Mouse (Mus musculus) natural killer cell, adult 2 months (primary cell): ENCODE measurements around the gene Prkacb.
A peak's percentile ranks its signal among the peaks of the same experiment; 100 is the strongest.

Experiments
- DNase-seq, 2 experiments: peaks; one replicate each; pipeline ENCODE4 v3.0.0; 2022; ENCODE audit warnings: low spot score in 2 of 2

Gene Prkacb

DNA sequence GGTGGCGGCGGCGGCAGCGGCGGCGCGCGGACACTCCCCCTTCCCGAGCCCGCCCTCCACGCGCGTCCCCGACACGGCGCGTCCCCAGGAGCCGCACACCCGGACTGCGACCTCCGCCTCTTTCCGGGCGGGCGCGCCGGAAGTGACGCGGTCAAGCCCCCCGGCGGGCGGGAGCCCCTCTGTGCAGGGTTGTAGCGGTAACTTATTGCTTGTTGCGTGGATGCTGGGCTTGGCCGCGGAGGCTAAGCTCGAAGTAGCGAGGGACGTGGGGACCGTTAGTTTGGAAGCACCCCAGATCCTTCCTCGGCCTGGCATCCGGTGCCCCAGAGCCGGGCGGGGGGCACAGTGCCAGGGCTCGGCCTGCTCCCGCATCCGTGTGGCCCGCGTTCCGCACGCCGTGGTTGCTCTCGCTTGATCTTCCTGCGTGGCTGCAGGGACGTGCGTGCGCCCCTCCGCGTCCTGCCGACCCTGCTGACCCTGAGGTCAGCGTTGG is at the start of gene Prkacb:
TSS of gene Prkacb (minus strand) at position 90 of the 493 bp plus-strand sequence.
- DNase-seq, result peak; percentile 82 to 86

DNA sequence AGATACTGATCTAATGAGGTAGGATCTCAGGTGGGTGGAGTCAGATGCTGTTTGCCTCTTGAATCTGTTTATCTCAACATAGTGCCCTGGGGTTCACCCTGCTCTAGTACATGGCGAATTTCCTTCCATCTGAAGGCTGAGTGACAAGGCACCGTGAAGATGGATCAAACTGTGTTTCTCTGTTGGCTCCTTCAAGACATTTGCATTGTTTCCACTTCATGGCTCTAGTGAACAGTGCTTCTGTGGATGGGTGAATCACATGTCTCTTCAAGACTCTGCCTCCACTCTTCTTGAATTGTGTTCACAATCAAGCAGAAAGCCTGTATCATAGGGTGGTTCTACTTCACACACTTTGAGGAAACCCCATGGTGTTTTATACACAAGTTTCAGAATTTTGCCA is 47.5 kb upstream of the Prkacb start:
- no peak for DNase-seq

DNA sequence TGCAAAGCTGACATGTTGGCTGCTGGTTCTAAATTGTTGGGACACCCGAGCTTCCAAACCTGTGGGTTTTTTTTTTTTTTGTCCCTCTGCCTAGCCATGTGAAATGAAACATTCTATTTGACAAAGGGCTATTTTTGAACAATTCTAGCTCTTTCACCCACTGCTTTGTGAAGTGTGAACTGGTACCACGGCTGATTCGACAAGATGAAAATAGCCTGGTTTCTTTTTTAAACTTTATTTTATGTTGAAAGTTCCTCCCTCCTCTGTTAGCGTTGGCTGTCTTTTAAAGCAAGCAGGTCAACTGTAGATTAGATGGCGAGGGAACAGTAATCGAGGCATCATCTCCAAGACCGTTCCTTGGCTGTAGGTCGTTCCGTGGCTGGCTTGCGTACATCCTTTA is 44.6 kb upstream of the Prkacb start:
- DNase-seq, result no peak

DNA sequence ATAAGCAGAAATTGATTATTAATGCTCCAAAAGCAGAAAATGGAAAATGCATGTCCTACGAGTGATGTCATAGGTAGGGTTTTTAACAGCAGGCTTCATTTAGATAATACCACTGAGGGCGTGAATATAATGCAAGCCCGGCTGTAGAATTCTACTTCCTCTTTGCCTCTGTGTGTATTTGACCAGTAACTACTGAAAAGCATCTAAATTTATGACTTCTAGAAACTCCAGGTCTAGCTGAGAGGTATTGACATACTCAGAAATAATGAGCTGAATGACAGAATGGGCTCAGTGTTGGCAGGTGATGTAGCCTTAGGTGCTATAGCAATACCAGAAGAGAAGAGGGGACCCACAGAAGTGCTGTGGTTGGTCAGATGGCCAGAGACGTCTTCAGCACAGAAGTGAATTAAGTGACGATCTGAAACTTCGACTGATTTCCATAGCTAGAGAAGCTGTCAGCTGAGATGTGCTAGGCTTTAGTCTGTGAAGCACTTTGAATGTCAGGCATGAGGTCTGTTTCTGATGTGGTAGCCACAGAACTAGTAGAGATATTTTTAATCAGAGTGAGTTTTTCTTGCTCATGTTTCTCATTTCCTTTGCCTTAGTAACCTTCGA is 41.8 kb upstream of the Prkacb start:
- no peak for DNase-seq

DNA sequence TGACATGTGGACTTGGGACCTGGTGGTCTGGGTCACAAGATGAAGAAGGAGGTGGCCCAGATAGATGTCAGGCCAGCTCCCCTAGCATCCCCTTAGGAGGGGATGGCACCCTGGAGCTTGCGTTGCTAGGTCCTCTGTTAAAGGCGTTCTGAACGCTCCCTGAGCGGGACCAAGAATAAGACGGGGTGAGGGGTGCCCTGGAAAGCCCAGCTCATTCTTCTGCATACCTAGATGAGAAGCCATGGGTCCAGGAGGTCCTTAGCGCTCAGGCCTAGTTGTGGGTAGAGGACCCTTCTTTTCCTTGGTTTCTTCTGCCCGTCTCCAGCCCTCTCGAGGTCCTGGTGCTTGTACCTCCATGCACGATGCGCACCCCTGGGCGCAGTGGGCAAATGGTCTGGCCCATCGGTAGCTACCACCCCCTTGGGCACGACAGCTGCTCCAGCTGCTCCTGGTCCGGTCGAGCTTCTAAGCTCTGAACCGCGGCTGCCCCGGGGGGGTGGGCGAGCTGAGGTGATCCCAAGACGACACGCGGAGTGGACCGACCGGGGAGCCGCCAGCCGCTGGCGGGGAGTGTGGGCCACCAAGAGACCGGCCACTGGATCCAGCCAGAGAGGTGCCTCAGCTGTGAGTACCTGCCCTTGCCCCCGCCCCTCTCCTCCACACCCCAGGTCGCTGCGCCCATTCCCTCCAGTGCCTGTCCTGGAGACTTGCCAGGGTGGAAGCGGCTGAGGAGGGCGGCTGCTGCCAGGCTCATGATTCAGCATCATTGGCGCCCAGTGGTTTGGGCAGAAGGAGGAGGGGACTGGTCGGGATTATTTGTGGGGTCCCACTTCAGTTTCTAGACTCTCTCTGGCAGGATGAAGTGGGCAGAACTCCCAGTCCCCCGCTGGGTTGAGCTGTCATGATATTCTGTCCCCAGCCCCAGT is 39.4 kb upstream of the Prkacb start, which contains the start of gene Ttll7:
TSS of gene Ttll7 (plus strand) at position 402 of the 926 bp plus-strand sequence.
- peak in 1 of 2 experiments; percentile 12 for DNase-seq

DNA sequence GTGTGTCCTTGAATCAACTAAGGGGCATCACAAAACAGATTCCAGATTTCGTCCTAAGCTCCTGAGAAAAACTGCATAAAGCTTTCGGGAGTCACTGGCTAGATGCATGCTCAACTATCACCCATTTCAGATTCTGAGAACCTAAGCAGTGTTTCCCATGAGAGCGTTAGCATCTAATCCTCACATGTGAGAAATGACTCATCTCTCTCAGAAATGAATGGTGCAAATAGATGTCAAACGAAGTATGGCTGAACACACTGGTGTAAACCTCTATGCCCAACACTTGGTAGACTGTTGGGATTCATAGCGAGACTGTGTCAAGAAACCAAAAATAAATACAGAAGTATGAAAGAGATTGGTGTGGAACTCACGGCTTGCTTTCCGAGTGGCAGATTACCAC is 36.6 kb upstream of the Prkacb start:
- DNase-seq, result no peak

DNA sequence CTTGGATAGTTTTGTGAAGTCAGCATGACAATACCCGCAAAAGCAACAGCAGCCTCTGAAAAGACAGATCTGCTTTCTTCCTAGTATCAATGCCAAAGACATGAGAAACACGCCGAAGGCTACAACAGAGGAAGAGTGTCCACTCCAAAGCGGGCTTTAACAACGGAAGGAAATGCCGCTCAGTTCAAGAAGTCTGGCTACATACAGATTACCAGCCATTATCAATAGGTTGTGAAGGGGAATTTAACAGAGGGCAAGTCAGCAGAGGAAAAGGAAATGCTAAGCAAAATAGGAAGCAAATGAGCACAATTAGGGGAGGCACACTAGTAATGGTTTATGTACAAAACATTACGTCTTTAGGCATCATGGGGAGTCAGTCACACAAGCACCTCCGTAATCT is 35.3 kb upstream of the Prkacb start:
- DNase-seq, result no peak

DNA sequence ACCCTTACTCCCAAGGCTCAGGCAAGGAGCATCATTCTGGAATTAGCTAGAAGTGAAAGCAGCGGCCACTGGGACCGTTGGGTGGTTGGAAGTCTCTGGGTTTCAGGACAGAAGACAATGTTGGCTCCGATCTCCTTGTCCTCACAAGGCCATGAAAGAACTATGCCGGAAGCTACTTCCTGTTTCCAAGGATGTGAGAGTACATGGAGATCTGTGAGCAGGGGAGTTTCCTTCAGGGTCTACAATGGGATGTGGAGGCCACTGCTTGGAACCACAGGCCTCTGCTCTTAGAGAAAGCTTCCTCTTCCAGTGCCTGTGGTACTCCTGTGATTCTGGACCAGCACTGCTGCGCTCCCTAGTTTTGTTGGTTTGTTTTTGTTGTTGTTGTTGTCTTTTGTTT is 33.4 kb upstream of the Prkacb start:
- DNase-seq, result no peak

DNA sequence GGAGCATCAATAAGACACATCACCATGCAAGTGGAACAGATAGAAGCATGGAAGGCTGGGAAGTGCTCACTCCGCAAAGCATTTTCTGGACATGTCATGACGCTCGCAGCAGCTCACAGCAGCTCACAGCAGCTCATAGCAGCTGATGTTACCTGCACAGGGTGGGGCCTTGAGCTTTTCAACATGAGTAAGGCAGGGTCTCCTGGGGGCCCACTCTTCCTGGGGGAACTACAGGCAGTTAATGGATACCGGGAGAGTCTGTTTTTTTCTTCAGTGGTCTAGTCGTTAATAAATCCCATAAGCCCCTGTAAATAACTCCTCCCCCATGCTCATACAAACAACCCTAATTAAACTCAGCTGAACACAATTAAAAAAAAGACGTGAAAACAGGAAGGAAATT is 30.7 kb upstream of the Prkacb start:
- no peak for DNase-seq

DNA sequence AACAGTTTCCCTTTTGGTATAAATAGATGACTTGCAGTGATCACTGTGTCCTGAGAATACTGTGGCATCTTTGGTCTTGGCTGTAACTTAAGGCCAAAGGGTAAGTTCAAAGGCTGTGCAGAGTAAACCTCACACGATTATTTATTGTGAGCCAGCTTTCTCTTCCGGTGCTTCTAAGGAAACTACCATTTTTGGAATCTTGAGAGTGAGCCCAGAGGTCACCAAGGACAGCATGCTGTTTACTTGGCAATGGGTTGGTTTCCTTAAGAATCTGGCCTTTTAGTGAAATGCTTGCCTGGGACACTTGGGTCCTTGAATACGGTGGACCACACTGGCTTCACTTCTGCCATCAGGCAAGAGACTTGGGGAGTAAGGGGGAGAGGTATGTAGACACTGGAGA is 30.0 kb upstream of the Prkacb start:
- no peak for DNase-seq

DNA sequence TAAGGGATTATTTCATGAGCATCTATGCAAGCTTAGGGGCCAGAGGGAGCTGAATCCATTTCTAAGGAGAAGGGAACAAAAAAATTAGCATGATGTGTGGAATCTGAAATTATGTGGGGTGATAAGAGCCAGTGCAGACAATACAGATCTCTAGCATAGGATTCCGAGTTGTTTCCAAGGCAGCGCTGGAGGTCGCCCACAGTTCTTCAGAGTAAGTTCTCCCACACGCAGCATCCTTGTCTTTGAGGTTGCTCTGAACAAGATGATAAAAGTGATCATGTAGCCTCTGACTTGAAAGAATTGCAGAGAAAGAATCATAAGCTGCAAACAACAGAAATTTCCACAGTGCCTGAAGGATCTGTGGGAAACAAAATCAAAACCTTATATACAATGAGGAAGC is 7.9 kb upstream of the Prkacb start:
- no peak for DNase-seq

DNA sequence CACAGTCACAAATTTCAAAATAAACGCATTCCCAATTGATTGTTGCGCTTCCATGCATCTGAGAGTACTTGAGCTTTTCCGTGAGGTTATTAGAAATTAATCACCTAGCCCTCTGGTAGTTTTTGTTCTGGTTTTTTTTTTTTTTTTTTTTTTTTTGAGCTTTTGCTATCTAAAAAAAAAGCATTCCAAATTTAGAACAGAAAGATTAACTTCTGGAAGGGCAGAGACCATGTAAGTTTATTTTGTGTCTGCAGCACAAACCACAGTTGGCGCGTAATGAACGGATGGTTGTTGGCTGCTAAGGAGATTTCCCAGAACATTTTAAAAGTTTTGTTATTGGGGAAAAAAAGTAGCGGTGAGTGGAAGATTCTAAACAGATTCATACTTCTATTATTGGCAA is 834 bp upstream of the Prkacb start:
- DNase-seq, result no peak

DNA sequence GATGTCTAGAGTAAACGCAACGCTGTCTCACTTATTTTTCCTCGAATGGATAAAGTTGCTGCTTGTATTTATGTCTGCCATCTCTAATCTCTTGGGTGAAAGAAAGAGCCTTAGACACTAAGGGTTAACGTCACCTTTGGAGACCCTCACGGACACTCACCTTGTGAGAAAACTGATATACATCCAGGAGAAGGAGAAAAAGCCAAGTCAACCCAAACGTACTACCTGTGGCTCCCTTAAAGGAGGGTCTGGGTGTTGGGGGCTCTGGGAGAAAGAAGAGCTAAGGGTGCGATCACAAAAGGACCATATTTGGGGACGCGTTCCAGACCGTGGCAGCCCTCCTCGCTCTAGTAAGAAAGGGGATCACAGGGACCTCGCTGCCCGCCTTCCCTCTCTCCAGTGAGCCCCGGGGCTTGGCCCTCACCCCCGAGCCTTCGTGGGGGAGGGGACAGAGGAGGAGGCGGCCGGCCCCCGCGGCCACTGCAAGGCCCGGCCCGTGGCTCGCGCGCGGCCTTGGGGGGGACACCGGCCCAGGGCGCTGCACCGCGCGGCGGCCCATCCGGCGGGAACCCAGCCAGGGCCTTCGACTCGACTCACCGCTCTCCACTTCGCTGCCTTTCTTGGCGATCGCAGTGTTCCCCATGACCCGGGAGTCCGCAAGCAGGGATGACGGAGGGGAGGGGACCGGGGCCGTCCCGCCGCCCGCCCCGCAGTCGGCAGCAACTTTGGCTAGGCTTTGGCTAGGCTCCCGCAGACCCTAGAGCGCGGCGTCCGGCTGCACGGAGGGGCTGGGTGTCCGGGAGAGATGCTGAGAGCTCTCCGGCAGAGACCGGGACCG is 530 bp downstream of the Prkacb start:
- DNase-seq, result peak; percentile 29 to 30

DNA sequence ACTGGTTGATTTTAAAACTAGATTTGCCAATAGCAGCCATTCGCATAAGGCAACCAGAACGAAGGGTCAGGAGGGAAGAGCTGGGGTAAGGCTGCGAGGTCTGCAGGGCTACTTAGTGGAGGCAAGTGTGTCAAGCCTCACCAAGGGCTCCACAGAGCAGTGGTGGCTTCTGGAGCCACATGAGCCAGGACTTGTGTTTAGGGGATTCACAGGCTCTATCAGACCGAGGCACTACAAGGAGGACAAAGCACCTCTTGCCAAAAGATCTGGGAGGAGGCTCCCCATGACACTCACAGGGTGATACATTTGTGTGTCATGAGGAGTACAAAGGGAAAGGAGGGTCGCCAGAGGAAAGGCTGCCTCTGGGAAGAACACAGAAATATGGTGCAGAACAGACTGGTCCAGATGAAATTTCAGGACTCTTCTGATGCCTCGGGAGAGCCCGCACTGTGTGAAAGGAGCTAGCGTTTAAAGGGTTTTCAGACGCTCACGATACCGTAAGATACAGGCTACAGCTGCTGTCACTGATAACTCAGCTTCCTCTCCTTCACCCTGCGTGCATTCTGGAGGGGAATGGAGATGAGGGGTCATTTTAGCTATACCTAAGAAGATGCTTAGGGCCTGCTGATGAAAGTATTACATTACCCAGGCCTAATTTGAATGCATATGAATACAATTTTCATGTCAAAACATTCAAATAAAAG is 19.1 kb downstream of the Prkacb start:
- no peak for DNase-seq

DNA sequence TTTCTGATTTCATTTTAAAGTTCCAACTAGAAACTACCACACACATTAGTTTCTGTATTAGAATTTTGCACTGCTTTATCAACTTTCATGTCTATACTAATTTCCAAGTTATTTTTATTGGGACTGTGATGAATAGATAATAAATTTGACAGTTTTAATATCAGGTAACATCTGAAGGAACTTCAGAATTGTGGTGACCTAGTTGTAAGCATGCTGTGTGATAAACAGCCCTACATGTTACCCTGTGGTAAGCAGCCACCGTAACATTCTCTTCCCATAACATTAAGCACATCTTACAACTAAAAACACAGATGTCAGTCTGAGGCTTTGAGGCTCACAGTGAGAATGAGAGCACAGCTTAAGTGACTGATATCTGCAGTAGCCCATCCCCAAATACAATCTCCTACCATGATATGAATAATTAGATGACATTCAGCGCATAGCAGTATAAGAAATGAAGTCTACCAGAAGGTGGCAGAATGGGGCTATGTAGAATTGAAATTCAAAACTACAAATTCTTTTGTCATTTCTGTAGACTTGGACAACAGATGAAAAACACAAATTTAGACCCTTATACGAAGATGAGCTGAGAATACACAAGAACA is 20.5 kb downstream of the Prkacb start:
- DNase-seq, result no peak

DNA sequence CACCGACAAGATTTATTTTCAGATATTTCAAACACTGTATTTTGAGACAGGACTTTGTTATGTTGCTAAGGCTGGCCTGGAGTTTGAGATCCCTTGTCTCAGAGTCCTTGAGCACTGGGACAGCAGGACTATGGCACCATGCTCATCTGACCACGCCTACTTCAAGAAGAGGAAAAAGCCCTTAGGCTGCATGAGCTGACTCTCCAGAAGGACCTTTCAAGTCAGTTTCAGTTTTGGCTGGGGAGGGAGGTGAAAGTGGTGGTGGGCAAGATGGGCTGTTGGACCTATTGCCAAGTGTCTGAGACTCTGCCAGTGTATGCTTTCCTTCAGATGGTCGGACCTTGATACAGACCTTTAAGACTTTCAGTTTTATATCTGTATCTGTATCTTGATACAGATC is 28.6 kb downstream of the Prkacb start:
- DNase-seq, result no peak

DNA sequence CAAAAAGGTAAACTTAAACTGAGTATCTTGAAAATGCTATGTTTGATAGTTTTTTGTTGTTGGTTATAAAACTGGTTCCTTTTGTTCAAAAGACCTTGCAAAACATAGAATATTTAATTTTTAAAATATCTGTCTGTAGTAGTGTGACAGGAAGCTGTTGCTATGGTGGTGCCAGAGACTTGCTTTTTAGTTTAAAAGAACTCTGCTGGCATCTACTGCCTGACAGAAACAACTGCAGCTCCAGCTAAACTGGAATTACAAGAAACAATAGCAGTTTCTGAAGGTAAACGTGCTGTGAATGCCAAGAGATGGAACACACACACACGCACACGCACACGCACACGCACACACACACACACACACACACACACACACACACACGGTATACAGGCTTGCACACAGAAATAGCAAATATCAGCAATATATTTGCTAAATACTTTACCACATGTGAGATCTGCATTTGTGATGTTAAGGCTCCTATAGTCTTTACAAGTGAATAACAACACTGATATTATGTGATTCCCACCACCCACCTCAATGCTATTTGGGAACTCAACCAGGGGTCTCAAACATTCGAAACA is 29.1 kb downstream of the Prkacb start:
- peak in 1 of 2 experiments; percentile 10 for DNase-seq

DNA sequence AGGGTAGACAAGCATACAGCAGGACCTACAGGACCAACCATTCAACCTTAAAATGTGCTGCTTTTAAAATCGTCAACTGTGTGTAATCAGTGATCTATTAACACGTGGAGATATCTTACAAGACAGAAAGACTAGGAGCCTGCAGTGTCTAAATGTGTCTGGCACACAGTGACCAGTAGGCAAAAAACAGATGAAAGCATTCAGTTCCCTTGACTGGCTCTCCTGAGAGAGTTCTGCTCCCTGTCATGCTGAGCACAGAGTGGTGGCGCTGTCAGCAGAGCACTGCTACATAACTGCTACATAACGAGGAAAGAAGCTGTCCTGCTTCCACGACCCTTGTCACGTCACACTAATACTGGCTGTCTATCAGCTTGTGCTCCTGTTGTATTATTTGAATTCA is 30.2 kb downstream of the Prkacb start:
- DNase-seq, result no peak

DNA sequence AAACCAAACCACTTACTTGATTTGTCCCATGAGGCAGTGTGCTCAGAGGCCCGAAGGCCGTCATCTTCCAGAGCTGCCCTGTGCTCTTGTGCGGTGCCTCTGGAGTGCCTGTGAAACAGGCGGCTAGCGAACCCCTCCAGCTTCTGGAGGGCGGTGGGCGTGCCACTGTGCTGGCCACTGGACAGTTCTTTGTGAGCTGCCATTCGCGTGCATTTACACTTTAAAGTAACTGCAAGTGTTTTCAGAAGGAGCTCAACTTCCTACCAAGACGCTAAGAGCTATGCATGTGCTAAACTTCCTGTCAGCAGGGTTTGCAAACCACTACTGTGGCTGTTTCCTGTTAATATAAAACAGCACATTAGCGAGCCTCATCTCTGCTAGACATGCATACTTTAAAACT is 31.7 kb downstream of the Prkacb start:
- peak; percentile 59 to 65 for DNase-seq

DNA sequence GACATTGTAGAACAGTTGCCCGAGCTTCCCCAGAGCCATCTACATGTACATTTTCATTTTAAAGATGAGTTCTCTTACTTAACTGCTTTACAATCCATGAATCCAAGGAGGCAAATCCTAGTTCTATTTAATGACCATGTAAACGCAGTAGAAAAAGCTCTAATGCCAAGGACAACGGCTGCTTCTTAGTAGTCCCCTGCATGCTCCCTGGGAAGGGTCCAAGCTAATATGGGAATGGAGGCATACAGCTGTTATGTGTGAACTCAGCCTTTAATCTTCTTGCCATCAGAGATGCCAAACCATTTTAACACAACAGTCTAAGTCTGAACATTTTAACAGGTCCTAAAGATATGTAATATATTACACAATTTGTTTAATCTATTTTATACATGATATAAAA is 32.5 kb downstream of the Prkacb start:
- DNase-seq, result no peak

DNA sequence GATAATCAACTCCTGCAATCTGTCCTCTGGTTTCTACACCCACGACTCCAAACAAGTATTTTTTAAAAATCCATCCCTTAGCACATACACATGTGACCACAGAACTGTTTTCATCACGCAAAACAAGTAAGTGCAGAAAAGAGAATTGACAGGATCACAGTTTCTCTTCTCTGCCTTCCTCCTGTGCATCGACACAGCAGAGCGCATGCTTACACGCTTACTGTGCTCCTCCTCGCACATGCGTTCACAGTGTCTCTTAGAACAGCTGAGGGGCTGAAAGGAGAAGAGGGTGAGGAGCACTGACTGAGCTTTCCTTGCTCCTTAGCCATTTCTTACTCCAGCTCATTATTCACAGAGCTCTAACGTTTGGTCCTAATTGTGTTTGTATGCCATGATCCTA is 33.9 kb downstream of the Prkacb start:
- DNase-seq, result peak in 1 of 2 experiments; percentile 31
